Mouse (Mus musculus): ENCODE results near the gene Nkx2-3. TPM values are rescaled to one million over a fixed set of nuclear protein-coding genes. Genes with fewer than 3 reads are reported as not detected.

Nkx2-3 gene
- polyA plus RNA-seq, 1 experiment from 2014 or later = 2.4 TPM

DNA sequence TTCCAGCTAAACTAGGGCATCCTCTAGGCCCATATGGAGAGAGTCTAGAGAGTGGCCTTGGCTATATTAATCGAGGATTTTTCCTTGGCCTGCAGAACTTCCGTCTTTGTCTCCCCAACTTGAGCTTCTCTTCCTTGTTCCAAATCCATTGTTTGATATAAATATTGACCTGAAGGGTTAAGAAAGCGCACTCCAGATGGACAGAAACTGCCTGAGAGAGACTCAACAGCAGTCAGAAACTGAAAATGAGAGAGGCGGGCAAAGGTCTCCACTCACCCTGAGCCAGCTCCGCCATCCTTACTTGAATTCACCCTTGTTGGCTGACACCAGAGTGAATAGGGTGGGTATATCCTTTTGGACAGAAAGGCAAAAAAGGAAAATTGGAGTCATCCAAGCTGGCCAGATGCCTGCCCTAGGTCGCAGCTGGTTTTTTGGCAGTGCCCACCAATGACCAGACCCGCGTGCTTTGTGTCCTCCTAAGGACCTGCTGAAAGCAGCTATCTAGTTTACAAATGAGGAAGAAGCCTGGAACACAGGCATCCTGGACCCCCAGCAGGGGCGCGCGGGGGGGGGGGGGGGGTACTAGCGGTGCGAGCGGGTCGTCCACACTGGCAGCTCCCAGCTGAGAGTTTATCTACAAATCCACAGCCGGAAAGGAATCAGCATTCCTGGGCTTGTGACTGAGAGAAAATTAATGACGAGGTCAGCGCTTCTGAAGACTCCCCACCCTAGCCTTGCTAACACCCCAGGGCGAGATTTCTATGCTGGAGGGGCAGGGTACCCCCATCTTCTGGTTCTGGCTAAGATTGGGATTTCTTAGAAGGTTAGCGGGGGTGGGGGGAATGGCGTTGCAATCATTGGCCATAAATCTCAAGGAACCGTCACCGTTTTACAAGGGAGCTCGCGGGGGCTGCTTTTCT, 13.1 kb upstream of the Nkx2-3 start:
- H3K27ac ChIP-seq = no peak overlapping the region
- no peak for DNase-seq (ENCODE audit: low spot score)
- H3K27me3 ChIP-seq (ENCODE audit: insufficient read depth, poor library complexity, severe bottlenecking) = peaks cover 100% of the 10 kb centered on the region
- H3K4me1 ChIP-seq = peaks cover 19% of the 10 kb centered on the region
- H3K4me3 ChIP-seq = peak overlapping the region; percentile 35
- WGBS = 3% methylated on average over 23 of the region's 25 CpGs
- no peaks in the 10 kb centered on the region for H3K36me3 ChIP-seq
- no peaks in the 10 kb centered on the region for H3K9me3 ChIP-seq

DNA sequence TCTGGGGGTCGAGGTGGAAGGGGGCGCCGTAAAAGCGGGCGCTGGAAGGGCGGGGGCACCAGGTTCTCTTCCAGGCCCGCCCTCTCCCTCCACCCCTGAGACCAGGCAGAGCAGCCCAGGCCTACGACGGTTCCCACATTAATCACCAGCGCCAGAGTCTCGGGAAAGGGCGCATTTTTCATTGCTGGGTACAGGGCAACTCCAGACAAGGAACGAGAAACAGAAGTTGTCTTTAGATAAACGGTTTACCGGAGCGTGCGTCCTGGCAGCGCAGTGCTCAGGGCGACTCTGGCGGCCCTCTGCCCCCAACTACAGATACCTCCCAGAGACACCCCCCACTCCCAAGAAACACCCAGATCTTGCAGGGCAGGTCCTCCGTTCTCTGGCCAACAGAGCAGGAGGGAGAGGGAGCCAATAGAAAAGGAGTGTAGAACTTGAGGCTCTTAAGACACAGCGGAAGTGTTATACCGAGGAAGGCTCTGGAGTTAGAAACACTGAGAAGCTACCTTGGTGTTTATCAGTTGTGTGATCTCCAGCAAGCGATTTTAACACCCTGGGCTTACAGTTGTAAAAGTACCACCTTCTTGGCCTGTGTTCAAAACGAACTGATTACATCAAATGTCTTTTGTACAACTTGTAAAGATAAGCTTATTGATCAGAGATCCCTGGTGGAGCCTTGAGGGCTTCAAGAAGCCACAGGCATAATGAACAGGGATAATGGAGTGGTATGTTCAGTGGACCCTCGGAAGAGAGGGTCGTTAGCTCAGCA, 12.2 kb upstream of the Nkx2-3 start:
- Histone ChIP-seq H3K4me3 (peak overlapping the region; percentile 35), H3K27ac (no peak overlapping the region), H3K36me3 (no peaks in the 10 kb centered on the region), H3K27me3 (ENCODE audit: insufficient read depth, poor library complexity, severe bottlenecking) (peaks cover 100% of the 10 kb centered on the region), H3K9me3 (no peaks in the 10 kb centered on the region), H3K4me1 (peaks cover 19% of the 10 kb centered on the region)
- no peak for DNase-seq (ENCODE audit: low spot score)
- WGBS = under 1% methylated on average over 27 of the region's 27 CpGs

DNA sequence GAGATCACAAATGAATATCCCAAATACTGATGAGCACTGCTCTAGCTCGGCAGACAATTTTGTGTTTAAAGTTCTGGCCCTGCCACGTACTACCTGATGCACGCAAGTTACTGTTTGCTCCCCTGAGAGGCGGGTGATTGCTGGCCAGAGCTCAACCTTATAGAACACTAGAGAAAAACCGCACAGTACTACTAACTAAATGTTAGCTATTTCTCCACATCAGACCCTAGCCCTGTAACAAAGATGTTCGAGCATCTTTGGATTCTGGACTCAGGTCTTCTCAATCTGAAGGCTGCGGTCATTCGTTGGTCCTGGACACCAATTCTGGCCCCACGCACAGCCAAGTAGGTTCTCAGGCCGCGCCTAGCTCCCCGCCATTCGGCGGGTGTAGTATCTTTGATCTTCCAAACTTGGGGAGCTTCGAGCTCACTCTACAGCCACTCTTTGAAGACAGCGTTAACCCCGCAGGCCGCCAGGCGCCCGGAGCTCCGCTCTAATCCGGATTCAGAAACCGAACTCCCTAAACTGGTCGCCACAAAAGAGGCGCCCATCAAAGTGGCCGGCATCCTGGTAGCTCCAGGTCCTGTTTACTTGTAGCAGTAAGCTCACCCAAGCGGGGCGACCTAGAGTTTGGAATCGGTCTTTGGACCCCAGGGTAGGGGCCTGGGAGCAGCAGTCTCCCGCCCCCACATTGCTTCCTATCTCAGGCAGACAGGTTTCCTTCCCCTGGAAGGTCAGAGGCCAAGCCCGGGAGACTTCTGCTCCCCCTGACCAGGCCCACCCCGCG, 11.4 kb upstream of the Nkx2-3 start:
- peaks cover 100% of the 10 kb centered on the region for H3K27me3 ChIP-seq (ENCODE audit: insufficient read depth, poor library complexity, severe bottlenecking)
- H3K27ac ChIP-seq = no peak overlapping the region
- WGBS = 1% methylated on average over 33 of the region's 33 CpGs
- H3K9me3 ChIP-seq = no peaks in the 10 kb centered on the region
- H3K4me1 ChIP-seq = peaks cover 19% of the 10 kb centered on the region
- no peak overlapping the region; the same call in 1 of the 2 replicates for H3K4me3 ChIP-seq
- peak; percentile 75 for DNase-seq (ENCODE audit: low spot score)
- H3K36me3 ChIP-seq = no peaks in the 10 kb centered on the region

GRCm38 (mm10) chr19:43601440-43601839, 10.7 kb upstream of the Nkx2-3 start:
- Histone ChIP-seq H3K36me3 (no peaks in the 10 kb centered on the region), H3K27ac (no peak overlapping the region), H3K4me3 (no peak overlapping the region), H3K4me1 (peaks cover 20% of the 10 kb centered on the region), H3K27me3 (ENCODE audit: insufficient read depth, poor library complexity, severe bottlenecking) (peaks cover 100% of the 10 kb centered on the region), H3K9me3 (no peaks in the 10 kb centered on the region)
- DNase-seq (ENCODE audit: low spot score) = no peak
- 2% methylated on average over 27 of the region's 27 CpGs for WGBS

DNA sequence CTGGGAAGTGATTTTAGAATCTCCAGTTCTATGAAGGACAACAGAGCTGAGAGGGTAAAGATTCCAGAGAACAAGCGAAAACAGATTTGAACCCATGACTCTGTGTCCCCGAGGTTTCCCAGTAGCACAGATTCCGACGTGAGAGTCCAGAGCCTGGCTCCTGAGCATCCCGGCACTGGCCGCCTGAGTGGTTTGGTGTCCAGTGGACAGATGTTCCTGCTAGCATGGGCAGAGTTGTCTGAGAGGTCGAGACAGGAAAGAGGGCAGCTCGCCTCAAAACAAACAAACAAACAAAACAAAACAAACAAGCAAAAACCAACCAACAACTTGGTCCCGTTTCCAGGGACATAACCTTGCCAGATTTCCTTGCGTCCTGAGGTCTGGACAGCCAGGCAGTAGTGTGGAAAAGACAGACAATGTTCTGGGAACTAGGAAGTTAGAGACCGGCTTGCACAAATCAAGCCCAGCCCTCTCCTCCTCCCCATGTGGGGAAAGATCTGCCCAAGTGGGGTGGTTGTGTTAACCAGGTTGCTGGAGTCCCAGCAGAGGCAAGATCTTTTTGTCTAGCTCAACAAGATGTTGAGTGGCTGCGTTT, 10.0 kb upstream of the Nkx2-3 start:
- Histone ChIP-seq H3K27ac (no peak overlapping the region), H3K36me3 (no peaks in the 10 kb centered on the region), H3K4me1 (peaks cover 27% of the 10 kb centered on the region), H3K27me3 (ENCODE audit: insufficient read depth, poor library complexity, severe bottlenecking) (peaks cover 100% of the 10 kb centered on the region), H3K9me3 (no peaks in the 10 kb centered on the region), H3K4me3 (no peak overlapping the region)
- no peak for DNase-seq (ENCODE audit: low spot score)
- 2% methylated on average over 12 of the region's 12 CpGs for WGBS

- H3K4me1 ChIP-seq = peaks cover 28% of the 10 kb centered on the region
- peaks cover 98% of the 10 kb centered on the region for H3K27me3 ChIP-seq (ENCODE audit: insufficient read depth, poor library complexity, severe bottlenecking)
- DNase-seq (ENCODE audit: low spot score) = no peak
- no peaks in the 10 kb centered on the region for H3K36me3 ChIP-seq
- 6% methylated on average over 5 of the region's 5 CpGs for WGBS
- H3K27ac ChIP-seq = no peak overlapping the region
- H3K4me3 ChIP-seq = no peak overlapping the region
- no peaks in the 10 kb centered on the region for H3K9me3 ChIP-seq
Observed at GRCm38 (mm10) chr19:43603521-43603920, 8.6 kb upstream of the Nkx2-3 start.

GRCm38 (mm10) chr19:43604492-43605120, 7.5 kb upstream of the Nkx2-3 start:
- 5% methylated on average over 7 of the region's 7 CpGs for WGBS
- no peaks in the 10 kb centered on the region for H3K36me3 ChIP-seq
- H3K27me3 ChIP-seq (ENCODE audit: insufficient read depth, poor library complexity, severe bottlenecking) = peaks cover 98% of the 10 kb centered on the region
- H3K9me3 ChIP-seq = no peaks in the 10 kb centered on the region
- peaks cover 21% of the 10 kb centered on the region for H3K4me1 ChIP-seq
- no peak overlapping the region for H3K27ac ChIP-seq
- H3K4me3 ChIP-seq = no peak overlapping the region
- DNase-seq (ENCODE audit: low spot score) = peak; percentile 60

DNA sequence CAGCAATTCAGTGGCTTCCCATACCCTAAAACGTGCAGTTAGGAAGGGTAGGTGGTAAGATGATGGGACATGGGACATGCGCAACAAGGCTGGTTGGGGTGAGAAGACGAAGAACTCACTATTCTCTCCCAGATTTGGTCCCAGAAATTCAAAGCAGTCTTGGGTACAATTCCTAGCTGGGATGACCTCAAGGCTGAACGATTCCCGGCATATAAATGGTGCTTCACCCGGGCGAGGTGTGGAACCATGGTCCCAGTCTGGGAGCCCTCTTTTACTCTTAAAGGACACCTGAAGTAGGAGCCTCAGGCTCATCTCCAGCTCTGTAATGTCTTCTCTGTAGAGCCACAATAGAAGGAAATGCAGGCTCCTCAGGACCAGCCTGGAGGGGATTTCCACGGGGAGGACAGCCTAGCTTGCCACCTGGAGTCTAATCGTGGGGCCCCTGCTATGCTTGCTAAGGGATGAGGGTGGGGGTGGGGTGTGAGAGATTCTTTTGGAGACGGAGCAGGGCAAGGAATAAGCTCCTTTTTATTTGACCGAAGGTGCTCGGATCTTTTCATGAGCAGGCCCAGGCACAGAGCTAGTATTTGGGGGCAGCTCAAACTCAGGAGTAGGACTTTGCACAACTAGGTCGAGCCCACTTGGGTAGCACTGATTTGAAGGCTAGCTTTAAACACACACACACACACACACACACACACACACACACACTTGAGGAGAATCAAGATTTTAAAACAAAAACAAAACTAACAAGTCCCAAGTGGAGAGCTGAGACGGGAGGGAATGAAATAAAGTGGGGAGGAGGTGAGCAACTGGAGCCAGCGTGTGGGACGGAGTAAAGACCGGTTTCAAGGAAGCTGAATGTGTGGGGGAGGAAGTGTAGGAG, 6.2 kb upstream of the Nkx2-3 start:
- no peaks in the 10 kb centered on the region for H3K36me3 ChIP-seq
- H3K27ac ChIP-seq = no peak overlapping the region
- WGBS = 3% methylated on average over 17 of the region's 17 CpGs
- peaks cover 27% of the 10 kb centered on the region for H3K4me1 ChIP-seq
- DNase-seq (ENCODE audit: low spot score) = peak; percentile 65
- no peaks in the 10 kb centered on the region for H3K9me3 ChIP-seq
- peak overlapping the region; percentile 29; the same call in 1 of the 2 replicates for H3K4me3 ChIP-seq
- peaks cover 98% of the 10 kb centered on the region for H3K27me3 ChIP-seq (ENCODE audit: insufficient read depth, poor library complexity, severe bottlenecking)

GRCm38 (mm10) chr19:43606552-43607530, 5.3 kb upstream of the Nkx2-3 start:
- peak; percentile 71 for DNase-seq (ENCODE audit: low spot score)
- peaks cover 98% of the 10 kb centered on the region for H3K27me3 ChIP-seq (ENCODE audit: insufficient read depth, poor library complexity, severe bottlenecking)
- H3K27ac ChIP-seq = no peak overlapping the region

DNA sequence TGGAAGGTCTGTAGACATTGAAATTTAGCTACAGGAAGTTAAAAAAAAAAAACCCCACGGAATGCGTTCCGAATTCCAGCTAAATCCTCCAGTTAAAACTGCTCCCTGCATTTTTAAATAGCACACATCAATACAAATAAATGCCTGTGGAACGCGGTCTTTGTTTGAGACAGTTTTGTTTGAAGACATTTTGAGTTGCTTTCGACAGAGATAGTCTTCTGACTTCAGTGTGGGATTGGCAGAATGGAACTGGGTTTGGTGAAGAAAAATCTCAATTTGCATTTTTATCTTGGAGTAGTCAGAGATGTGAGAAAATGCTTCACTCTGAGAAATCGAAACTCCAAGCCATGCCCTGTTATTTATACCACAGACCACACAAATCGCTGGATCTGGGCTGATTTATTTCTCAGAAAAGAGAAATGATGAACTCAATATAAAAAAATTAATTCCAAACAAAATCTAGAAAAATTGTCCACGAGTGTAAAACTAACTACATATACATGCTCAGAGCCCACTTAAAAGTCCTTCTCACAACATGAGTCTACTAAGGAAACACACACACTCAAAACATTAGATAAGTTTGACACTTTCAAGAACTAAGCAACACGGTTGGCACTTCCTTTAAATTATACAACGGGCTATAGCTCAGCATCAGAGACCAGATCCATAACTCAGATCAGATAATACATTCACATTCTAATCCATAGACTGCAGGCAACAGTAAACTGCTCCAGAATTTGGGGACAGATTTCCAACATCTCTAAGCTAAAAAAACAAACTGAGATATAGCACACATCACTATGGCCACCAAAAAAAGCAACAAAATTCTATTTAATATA, 4.1 kb upstream of the Nkx2-3 start:
- 2% methylated on average over 11 of the region's 11 CpGs for WGBS

More at GRCm38 (mm10) chr19:43606552-43607530, 5.3 kb upstream of the Nkx2-3 start:
- no peaks in the 10 kb centered on the region for H3K9me3 ChIP-seq
- WGBS = under 1% methylated on average over 40 of the region's 40 CpGs
- H3K4me3 ChIP-seq = peak overlapping the region; percentile 29; the same call in 1 of the 2 replicates
- H3K4me1 ChIP-seq = peaks cover 23% of the 10 kb centered on the region
- H3K36me3 ChIP-seq = no peaks in the 10 kb centered on the region

More for the DNA sequence above, 4.1 kb upstream of the Nkx2-3 start:
- no peak overlapping the region for H3K4me3 ChIP-seq
- peaks cover 35% of the 10 kb centered on the region for H3K4me1 ChIP-seq
- H3K27me3 ChIP-seq (ENCODE audit: insufficient read depth, poor library complexity, severe bottlenecking) = peaks cover 98% of the 10 kb centered on the region
- no peak overlapping the region for H3K27ac ChIP-seq
- H3K9me3 ChIP-seq = no peaks in the 10 kb centered on the region
- no peak for DNase-seq (ENCODE audit: low spot score)
- H3K36me3 ChIP-seq = no peaks in the 10 kb centered on the region

Measured in heart, embryonic 10.5 days (tissue).